Mouse (Mus musculus) gastrocnemius, postnatal 25 days (tissue): Measurements from ENCODE around the gene Gm29564. TPM values are rescaled to one million over a fixed set of nuclear protein-coding genes. Genes with fewer than 3 reads are reported as not detected.
"Not testable (repeated sequence)": the region's sequence is repeated elsewhere in the genome, so short reads cannot be mapped to it uniquely, and the experiment has no call there.

ENCODE experiments used
- DNase-seq: peaks from one replicate; pipeline ENCODE4 v3.0.0; 2022
- long read RNA-seq, 2 experiments: library from polyadenylated mRNA; stranded (forward); transcript quantifications; one replicate each; pipeline ENCODE4 v2.0.0; 2021
- total RNA-seq, 2 experiments: library from RNA; stranded (reverse); gene quantifications; 1 replicate in 1 of 2; 2 replicates in 1 of 2; pipeline ENCODE4 v1.2.3; 2021

Gm29564 gene
- total RNA-seq = not detected
- long read RNA-seq, experiment 1 = 0 reads
- long read RNA-seq, experiment 2 = 0 reads

GRCm38 (mm10) chrY:78212693-78213092 is at the start of gene Gm29564:
Gene Gm29564 (plus strand): TSS chrY:78212993.
- not testable (repeated sequence) for DNase-seq

Other genes with a start within 250 kb of the Gm29564 start
- not detected for gene Gm20867, start 249.8 kb upstream of the Gm29564 start, total RNA-seq